Mouse (Mus musculus) cerebellum, postnatal 4 days (tissue): Measurements from ENCODE around the gene Trmt10b.
A peak's percentile ranks its signal among the peaks of the same experiment; 100 is the strongest.

Experiments
- DNase-seq, 2 experiments: peaks; one replicate each; pipeline ENCODE4 v3.0.0; 2022; ENCODE audit warnings: low spot score in 2 of 2, mixed read lengths in 1 of 2

The Trmt10b gene

GRCm38 (mm10) chr4:45296662-45297564, at the start of gene Trmt10b:
TSS of gene Trmt10b (plus strand) at chr4:45297127.
- DNase-seq = peak in 1 of 2 experiments; percentile 49

GRCm38 (mm10) chr4:45251265-45251664, 45.7 kb upstream of the Trmt10b start:
- no peak for DNase-seq

GRCm38 (mm10) chr4:45252861-45253262, 44.1 kb upstream of the Trmt10b start:
- DNase-seq = no peak

GRCm38 (mm10) chr4:45253839-45254601, 42.9 kb upstream of the Trmt10b start:
- DNase-seq = peak in 1 of 2 experiments; percentile 19

- no peak for DNase-seq
Observed at GRCm38 (mm10) chr4:45259232-45259832, 37.6 kb upstream of the Trmt10b start.

GRCm38 (mm10) chr4:45261551-45261950, 35.4 kb upstream of the Trmt10b start:
- DNase-seq = no peak

- no peak for DNase-seq
Observed at GRCm38 (mm10) chr4:45267883-45268282, 29.0 kb upstream of the Trmt10b start.

GRCm38 (mm10) chr4:45271041-45271452, 25.9 kb upstream of the Trmt10b start:
- peak; percentile 46 to 85 for DNase-seq

- DNase-seq = no peak
Observed at GRCm38 (mm10) chr4:45275770-45276169, 21.2 kb upstream of the Trmt10b start.

- no peak for DNase-seq
Observed at GRCm38 (mm10) chr4:45279292-45279691, 17.6 kb upstream of the Trmt10b start.

GRCm38 (mm10) chr4:45279981-45280548, 16.9 kb upstream of the Trmt10b start:
- DNase-seq = peak; percentile 43 to 68

GRCm38 (mm10) chr4:45286318-45286717, 10.6 kb upstream of the Trmt10b start:
- DNase-seq = no peak

GRCm38 (mm10) chr4:45287906-45288305, 9.0 kb upstream of the Trmt10b start:
- no peak for DNase-seq

GRCm38 (mm10) chr4:45305536-45305935, 8.6 kb downstream of the Trmt10b start:
- no peak for DNase-seq

- peak in 1 of 2 experiments; percentile 20 for DNase-seq
Observed at GRCm38 (mm10) chr4:45308046-45308445, 11.1 kb downstream of the Trmt10b start.

GRCm38 (mm10) chr4:45308606-45309005, 11.7 kb downstream of the Trmt10b start:
- no peak for DNase-seq

- DNase-seq = no peak
Observed at GRCm38 (mm10) chr4:45311056-45311455, 14.1 kb downstream of the Trmt10b start.

GRCm38 (mm10) chr4:45320159-45320816, 23.4 kb downstream of the Trmt10b start:
- DNase-seq = peak; percentile 57 to 75

GRCm38 (mm10) chr4:45331139-45331538, 34.2 kb downstream of the Trmt10b start:
- no peak for DNase-seq

- no peak for DNase-seq
Observed at GRCm38 (mm10) chr4:45332466-45332865, 35.5 kb downstream of the Trmt10b start.

- DNase-seq = no peak
Observed at GRCm38 (mm10) chr4:45341226-45341625, 44.3 kb downstream of the Trmt10b start.
